Comparison of ENCODE assay signal across 16 mouse cellular contexts in genomic region chr3:18339189-18339588, GRCm38 (mm10).
A peak's percentile ranks its signal among the peaks of the same experiment; 100 is the strongest.
DNase-seq lines count a peak whose midpoint lies in the region; ATAC-seq and TF ChIP-seq lines count a peak whose summit lies in the region.
"Had no signal": no experiment of that assay in that cellular context is flagged by ENCODE, and none has a peak within 500 bp of the region (broad histone marks: within the 10 kb centered on the region; RNA-seq: fewer than 3 reads in every experiment).

No protein-coding gene starts in this region.

- H3K4me3 ChIP-seq in heart, embryonic 12.5 days, result no peak overlapping the region
- no peak overlapping the region for H3K4me3 ChIP-seq in limb, embryonic 14.5 days (replicated peaks; ENCODE audit: low read length)
- no peak overlapping the region for H3K4me3 ChIP-seq in limb, embryonic 10.5 days
- no peak overlapping the region for H3K4me3 ChIP-seq in intestine, postnatal 0 days (ENCODE audit: low read depth, low read length)
- H3K4me3 ChIP-seq: forebrain, embryonic 13.5 days; myocyte had no signal

- no peaks in the 10 kb centered on the region for H3K9me3 ChIP-seq in heart, embryonic 12.5 days (replicated peaks)
- H3K9me3 ChIP-seq in limb, embryonic 14.5 days (ENCODE audit: control insufficient read depth, low read length), result no peaks in the 10 kb centered on the region
- H3K9me3 ChIP-seq in limb, embryonic 10.5 days (replicated peaks), result no peaks in the 10 kb centered on the region
- no peaks in the 10 kb centered on the region for H3K9me3 ChIP-seq in intestine, postnatal 0 days (ENCODE audit: control insufficient read depth)
- H3K9me3 ChIP-seq: forebrain, embryonic 13.5 days had no signal

- ATAC-seq in heart, embryonic 12.5 days (ENCODE audit: insufficient number of reproducible peaks, low FRiP score), result no peak
- no peak for ATAC-seq in limb, embryonic 14.5 days (ENCODE audit: low FRiP score, low read depth)
- ATAC-seq in granulocyte monocyte progenitor cell, adult 5-6 weeks (replicated peaks; ENCODE audit: poor library complexity, severe bottlenecking), result peak; percentile 97
- no peak for ATAC-seq in intestine, postnatal 0 days
- ATAC-seq: forebrain, embryonic 13.5 days; inflammation-experienced regulatory T-cells, adult 6 months had no signal

- no peaks in the 10 kb centered on the region for H3K27me3 ChIP-seq in heart, embryonic 12.5 days (replicated peaks)
- H3K27me3 ChIP-seq in limb, embryonic 14.5 days (ENCODE audit: control insufficient read depth, insufficient read depth, low read length), result no peaks in the 10 kb centered on the region
- H3K27me3 ChIP-seq in limb, embryonic 10.5 days (ENCODE audit: low read depth, poor library complexity, severe bottlenecking), result no peaks in the 10 kb centered on the region
- H3K27me3 ChIP-seq in intestine, postnatal 0 days (replicated peaks; ENCODE audit: control insufficient read depth, insufficient read depth, low read length), result no peaks in the 10 kb centered on the region
- H3K27me3 ChIP-seq: CH12.LX; forebrain, embryonic 13.5 days had no signal

- no peak overlapping the region for H3K4me2 ChIP-seq in heart, embryonic 12.5 days
- H3K4me2 ChIP-seq in limb, embryonic 14.5 days (replicated peaks; ENCODE audit: low read depth, low read length, severe bottlenecking), result no peak overlapping the region
- H3K4me2 ChIP-seq in intestine, postnatal 0 days (replicated peaks; ENCODE audit: low read depth), result no peak overlapping the region
- H3K4me2 ChIP-seq: forebrain, embryonic 13.5 days had no signal

- TF ChIP-seq POLR2A in limb, embryonic 14.5 days (IDR thresholded peaks at IDR 0.05; ENCODE audit: borderline replicate concordance, extremely low read depth, insufficient read depth, insufficient read length), result no peak

- TF ChIP-seq CTCF in intestine, postnatal 0 days (IDR thresholded peaks at IDR 0.05; ENCODE audit: low read depth), result no peak

- H3K9ac ChIP-seq in heart, embryonic 12.5 days, result no peak overlapping the region
- H3K9ac ChIP-seq in limb, embryonic 14.5 days (ENCODE audit: low read depth, low read length, severe bottlenecking), result no peak overlapping the region
- H3K9ac ChIP-seq in intestine, postnatal 0 days (ENCODE audit: low read depth, low read length), result no peak overlapping the region
- H3K9ac ChIP-seq: forebrain, embryonic 13.5 days had no signal

- H3K4me1 ChIP-seq in heart, embryonic 12.5 days (replicated peaks), result no peaks in the 10 kb centered on the region
- no peaks in the 10 kb centered on the region for H3K4me1 ChIP-seq in limb, embryonic 14.5 days (ENCODE audit: control insufficient read depth, insufficient read depth, low read length)
- no peaks in the 10 kb centered on the region for H3K4me1 ChIP-seq in limb, embryonic 10.5 days
- H3K4me1 ChIP-seq in intestine, postnatal 0 days (replicated peaks; ENCODE audit: control insufficient read depth, insufficient read depth, low read length), result no peaks in the 10 kb centered on the region
- H3K4me1 ChIP-seq: forebrain, embryonic 13.5 days had no signal

- WGBS in heart, embryonic 12.5 days, result 55% methylated on average over 1 of the region's 1 CpGs
- WGBS in limb, embryonic 14.5 days, result 80% methylated on average over 1 of the region's 1 CpGs
- 81% methylated on average over 1 of the region's 1 CpGs for WGBS in limb, embryonic 10.5 days
- WGBS in intestine, postnatal 0 days, result 52% methylated on average over 1 of the region's 1 CpGs

- H3K27ac ChIP-seq in heart, embryonic 12.5 days (ENCODE audit: poor library complexity, severe bottlenecking), result no peak overlapping the region
- no peak overlapping the region for H3K27ac ChIP-seq in limb, embryonic 14.5 days (replicated peaks; ENCODE audit: low read depth, low read length)
- no peak overlapping the region for H3K27ac ChIP-seq in limb, embryonic 10.5 days
- no peak overlapping the region for H3K27ac ChIP-seq in intestine, postnatal 0 days (ENCODE audit: low read depth, low read length)
- H3K27ac ChIP-seq: forebrain, embryonic 13.5 days had no signal

- DNase-seq in heart, adult 11 months, result peak; percentile 92
- DNase-seq in limb, embryonic 14.5 days (ENCODE audit: low spot score), result peak; percentile 5
- DNase-seq in limb, embryonic 10.5 days (ENCODE audit: low spot score), result no peak
- peak; percentile 90 for DNase-seq in ES-CJ7 (ENCODE audit: low read depth, low spot score)
- DNase-seq in retina, embryonic 14.5 days (ENCODE audit: low spot score), result no peak
- DNase-seq: adrenal gland, adult 2 months; cerebellum, adult 18-20 months; layer of hippocampus, postnatal 36 days; right cerebral cortex, adult 18-20 months had no signal

- H3K36me3 ChIP-seq in heart, embryonic 12.5 days, result no peaks in the 10 kb centered on the region
- no peaks in the 10 kb centered on the region for H3K36me3 ChIP-seq in limb, embryonic 14.5 days (ENCODE audit: control insufficient read depth, insufficient read depth, low read length)
- H3K36me3 ChIP-seq in limb, embryonic 10.5 days, result no peaks in the 10 kb centered on the region
- no peaks in the 10 kb centered on the region for H3K36me3 ChIP-seq in intestine, postnatal 0 days (ENCODE audit: control insufficient read depth, insufficient read depth)

Comparison
In these comparisons a context has a peak if more than half of its experiments do, and no peak if none do; other contexts are left out.
1. DNase-seq: peak in heart, adult 11 months (single experiment), limb, embryonic 14.5 days (single experiment) and ES-CJ7 (single experiment); none in limb, embryonic 10.5 days (single experiment) and retina, embryonic 14.5 days (single experiment).